In genomic region chr13:49154621-49155020, GRCm38 (mm10) we compare ENCODE assay signal across 27 mouse cellular contexts. TPM values are rescaled to one million over a fixed set of nuclear protein-coding genes. Genes with fewer than 3 reads are reported as not detected.
DNase-seq lines count a peak whose midpoint lies in the region; ATAC-seq lines count a peak whose summit lies in the region.
"Had no signal": no experiment of that assay in that cellular context is flagged by ENCODE, and none has a peak within 500 bp of the region (broad histone marks: within the 10 kb centered on the region; RNA-seq: fewer than 3 reads in every experiment).

No protein-coding gene starts in this region.

- H3K4me3 ChIP-seq in hindbrain, embryonic 15.5 days: no peak overlapping the region
- no peak overlapping the region for H3K4me3 ChIP-seq in hindbrain, embryonic 14.5 days (replicated peaks; ENCODE audit: low read length)
- H3K4me3 ChIP-seq in kidney, embryonic 15.5 days (replicated peaks): no peak overlapping the region
- H3K4me3 ChIP-seq: embryonic facial prominence, embryonic 12.5 days; embryonic facial prominence, embryonic 15.5 days; forebrain, embryonic 12.5 days; forebrain, embryonic 15.5 days had no signal

- no peaks in the 10 kb centered on the region for H3K36me3 ChIP-seq in hindbrain, embryonic 15.5 days
- H3K36me3 ChIP-seq in hindbrain, embryonic 14.5 days (replicated peaks; ENCODE audit: control insufficient read depth, insufficient read depth): no peaks in the 10 kb centered on the region
- H3K36me3 ChIP-seq in kidney, embryonic 15.5 days: no peaks in the 10 kb centered on the region
- H3K36me3 ChIP-seq: embryonic facial prominence, embryonic 12.5 days; embryonic facial prominence, embryonic 15.5 days; forebrain, embryonic 12.5 days; forebrain, embryonic 15.5 days had no signal

- H3K9ac ChIP-seq in hindbrain, embryonic 15.5 days: 0 out of 2 replicates have a peak overlapping the region, but pooled peaks have one; percentile 2
- no peak overlapping the region for H3K9ac ChIP-seq in hindbrain, embryonic 14.5 days
- H3K9ac ChIP-seq in kidney, embryonic 15.5 days: no peak overlapping the region
- H3K9ac ChIP-seq: embryonic facial prominence, embryonic 12.5 days; embryonic facial prominence, embryonic 15.5 days; forebrain, embryonic 12.5 days; forebrain, embryonic 15.5 days had no signal

- H3K4me1 ChIP-seq in hindbrain, embryonic 15.5 days (replicated peaks): 0 out of 2 replicates have a peak, but pooled peaks cover 3% of the 10 kb centered on the region
- H3K4me1 ChIP-seq in hindbrain, embryonic 14.5 days (replicated peaks; ENCODE audit: control insufficient read depth, insufficient read depth, low read length): no peaks in the 10 kb centered on the region
- peaks cover 11% of the 10 kb centered on the region for H3K4me1 ChIP-seq in kidney, embryonic 15.5 days
- H3K4me1 ChIP-seq: embryonic facial prominence, embryonic 12.5 days; forebrain, embryonic 12.5 days; forebrain, embryonic 15.5 days had no signal

- H3K4me2 ChIP-seq in hindbrain, embryonic 15.5 days: no peak overlapping the region
- no peak overlapping the region for H3K4me2 ChIP-seq in hindbrain, embryonic 14.5 days (replicated peaks)
- no peak overlapping the region for H3K4me2 ChIP-seq in kidney, embryonic 15.5 days
- H3K4me2 ChIP-seq: embryonic facial prominence, embryonic 12.5 days; embryonic facial prominence, embryonic 15.5 days; forebrain, embryonic 12.5 days; forebrain, embryonic 15.5 days; heart, embryonic 11.5 days had no signal

- no peak for DNase-seq in hindbrain, embryonic 14.5 days (ENCODE audit: low spot score)
- DNase-seq in kidney, adult 18-20 months: peak; percentile 27
- DNase-seq in kidney, adult 9 months: peak; percentile 54
- peak; percentile 48 for DNase-seq in kidney, postnatal 14 days
- no peak for DNase-seq in right cerebral cortex, adult 2 months (ENCODE audit: low spot score in 2 of 2)
- DNase-seq: adrenal gland, adult 2 months; adrenal gland, postnatal 14 days; cerebellum, adult 11 months; cerebellum, adult 2 months; cerebellum, adult 9-11 months; cerebellum, postnatal 25 days; gastrocnemius, postnatal 25 days; heart, adult 18-20 months; heart, postnatal 10 days; heart, postnatal 4 days had no signal

- H3K27ac ChIP-seq in hindbrain, embryonic 15.5 days (replicated peaks): no peak overlapping the region
- H3K27ac ChIP-seq in hindbrain, embryonic 14.5 days: no peak overlapping the region
- H3K27ac ChIP-seq in kidney, embryonic 15.5 days: no peak overlapping the region
- H3K27ac ChIP-seq: embryonic facial prominence, embryonic 12.5 days; embryonic facial prominence, embryonic 15.5 days; forebrain, embryonic 12.5 days; forebrain, embryonic 15.5 days had no signal

- no peak for ATAC-seq in hindbrain, embryonic 15.5 days (ENCODE audit: low FRiP score, low read depth)
- ATAC-seq in hindbrain, embryonic 14.5 days (ENCODE audit: low FRiP score): no peak
- no peak for ATAC-seq in kidney, embryonic 15.5 days (replicated peaks; ENCODE audit: low FRiP score)
- no peak for ATAC-seq in monocyte, adult 5-6 weeks (replicated peaks; ENCODE audit: insufficient number of reproducible peaks, low FRiP score, low TSS enrichment, poor library complexity, severe bottlenecking)
- ATAC-seq: CD4-positive, CD25-positive, alpha-beta regulatory T cell, adult 4 months; forebrain, embryonic 15.5 days had no signal

- no peaks in the 10 kb centered on the region for H3K27me3 ChIP-seq in hindbrain, embryonic 15.5 days
- no peaks in the 10 kb centered on the region for H3K27me3 ChIP-seq in hindbrain, embryonic 14.5 days (ENCODE audit: control insufficient read depth, insufficient read depth, low read length)
- peaks cover 13% of the 10 kb centered on the region for H3K27me3 ChIP-seq in kidney, embryonic 15.5 days
- H3K27me3 ChIP-seq: embryonic facial prominence, embryonic 12.5 days; forebrain, embryonic 15.5 days had no signal

- H3K9me3 ChIP-seq in hindbrain, embryonic 15.5 days: no peaks in the 10 kb centered on the region
- H3K9me3 ChIP-seq in hindbrain, embryonic 14.5 days (ENCODE audit: control insufficient read depth, low read length): no peaks in the 10 kb centered on the region; the same call in 1 of the 2 replicates
- no peaks in the 10 kb centered on the region for H3K9me3 ChIP-seq in kidney, embryonic 15.5 days (replicated peaks)
- H3K9me3 ChIP-seq: embryonic facial prominence, embryonic 12.5 days; embryonic facial prominence, embryonic 15.5 days; forebrain, embryonic 12.5 days; forebrain, embryonic 15.5 days had no signal

- WGBS in hindbrain, embryonic 15.5 days: 60% methylated on average over 7 of the region's 7 CpGs
- 62% methylated on average over 7 of the region's 7 CpGs for WGBS in hindbrain, embryonic 14.5 days
- 52% methylated on average over 7 of the region's 7 CpGs for WGBS in kidney, embryonic 15.5 days

RNA-seq across cellular contexts. Expression of gene Wnk2, which starts 6.8 kb away (rescaled TPM):
- polyA plus RNA-seq in hindbrain, embryonic 15.5 days (2015; fragmentation: Nextera tagmentation; extraction: Ambion mirVana): 19.6 and 23.2 TPM in 2 replicates
- polyA plus RNA-seq in hindbrain, embryonic 14.5 days (2014; fragmentation: Nextera tagmentation; extraction: Ambion mirVana): 23.3 and 28.0 TPM in 2 replicates
- polyA plus RNA-seq in kidney, embryonic 15.5 days (2015; fragmentation: Nextera tagmentation; extraction: Ambion mirVana): 1.2 and 1.4 TPM in 2 replicates
- total RNA-seq in monocyte, adult 5-6 weeks (2017): not detected in 3 replicates
- total RNA-seq: common myeloid progenitor, adult 5-6 weeks; MEL had no signal
- polyA plus RNA-seq: C2C12; CD4-positive, CD25-positive, alpha-beta regulatory T cell, adult 4 months had no signal

RNA-seq across cellular contexts. Expression of gene Ninj1, which starts 32.7 kb away (rescaled TPM):
- polyA plus RNA-seq in hindbrain, embryonic 15.5 days (2015; fragmentation: Nextera tagmentation; extraction: Ambion mirVana): 28.2 and 32.3 TPM in 2 replicates
- 33.3 and 33.5 TPM in 2 replicates for polyA plus RNA-seq in hindbrain, embryonic 14.5 days (2014; fragmentation: Nextera tagmentation; extraction: Ambion mirVana)
- 57.5 and 59.8 TPM in 2 replicates for polyA plus RNA-seq in kidney, embryonic 15.5 days (2015; fragmentation: Nextera tagmentation; extraction: Ambion mirVana)
- total RNA-seq in monocyte, adult 5-6 weeks (2017): 24.6 to 59.1 TPM (median 55.8 TPM) in 3 replicates

Comparison
In these comparisons a context has a peak if more than half of its experiments do, and no peak if none do; other contexts are left out.
1. DNase-seq: peak in kidney, adult 18-20 months (single experiment), kidney, adult 9 months (single experiment) and kidney, postnatal 14 days (single experiment); none in hindbrain, embryonic 14.5 days (single experiment) and right cerebral cortex, adult 2 months (0 of 2).